Mouse (Mus musculus): Measurements from ENCODE around the gene Tenm2. TPM values are rescaled to one million over a fixed set of nuclear protein-coding genes. Genes with fewer than 3 reads are reported as not detected.

Gene Tenm2
- polyA plus RNA-seq, 1 experiment from 2014 or later: 47.3 TPM

GRCm38 (mm10) chr11:36331408-36332178 lies 904.2 kb downstream of the Tenm2 start:
- H3K27me3 ChIP-seq: no peaks in the 10 kb centered on the region
- no peak overlapping the region for H3K4me2 ChIP-seq (replicated peaks)
- peaks cover 45% of the 10 kb centered on the region for H3K4me1 ChIP-seq (replicated peaks)
- no peak overlapping the region for H3K4me3 ChIP-seq (replicated peaks)
- peak; percentile 73; the same call in 1 of the 2 replicates for ATAC-seq
- no peaks in the 10 kb centered on the region for H3K9me3 ChIP-seq
- no peaks in the 10 kb centered on the region for H3K36me3 ChIP-seq
- 0 out of 2 replicates have a peak overlapping the region, but pooled peaks have one; percentile 8 for H3K27ac ChIP-seq
- no peak overlapping the region for H3K9ac ChIP-seq (replicated peaks)
- 59% methylated on average over 13 of the region's 13 CpGs for WGBS

GRCm38 (mm10) chr11:36327243-36327642 lies 908.5 kb downstream of the Tenm2 start:
- Histone ChIP-seq H3K9me3 (no peaks in the 10 kb centered on the region), H3K4me3 (replicated peaks) (no peak overlapping the region), H3K27ac (no peak overlapping the region), H3K36me3 (no peaks in the 10 kb centered on the region), H3K4me1 (replicated peaks) (peaks cover 40% of the 10 kb centered on the region), H3K4me2 (replicated peaks) (no peak overlapping the region), H3K27me3 (no peaks in the 10 kb centered on the region), H3K9ac (replicated peaks) (no peak overlapping the region)
- 93% methylated on average over 5 of the region's 5 CpGs for WGBS
- no peak for ATAC-seq

GRCm38 (mm10) chr11:36309317-36309716 lies 926.4 kb downstream of the Tenm2 start:
- ATAC-seq: no peak
- no peak overlapping the region for H3K4me2 ChIP-seq (replicated peaks)
- no peaks in the 10 kb centered on the region for H3K36me3 ChIP-seq
- no peak overlapping the region for H3K4me3 ChIP-seq (replicated peaks)
- peaks cover 17% of the 10 kb centered on the region for H3K4me1 ChIP-seq (replicated peaks)
- H3K9me3 ChIP-seq: no peaks in the 10 kb centered on the region
- WGBS: 89% methylated on average over 4 of the region's 4 CpGs
- H3K27ac ChIP-seq: no peak overlapping the region
- H3K9ac ChIP-seq (replicated peaks): no peak overlapping the region
- no peaks in the 10 kb centered on the region for H3K27me3 ChIP-seq

GRCm38 (mm10) chr11:36307276-36307675 lies 928.5 kb downstream of the Tenm2 start:
- no peaks in the 10 kb centered on the region for H3K36me3 ChIP-seq
- H3K27ac ChIP-seq: no peak overlapping the region
- no peaks in the 10 kb centered on the region for H3K27me3 ChIP-seq
- H3K4me2 ChIP-seq (replicated peaks): no peak overlapping the region
- H3K4me3 ChIP-seq (replicated peaks): no peak overlapping the region
- H3K9ac ChIP-seq (replicated peaks): no peak overlapping the region
- 95% methylated on average over 6 of the region's 6 CpGs for WGBS
- H3K9me3 ChIP-seq: no peaks in the 10 kb centered on the region
- peaks cover 18% of the 10 kb centered on the region for H3K4me1 ChIP-seq (replicated peaks)
- ATAC-seq: no peak

- H3K4me2 ChIP-seq (replicated peaks): no peak overlapping the region
- H3K4me3 ChIP-seq (replicated peaks): no peak overlapping the region
- peaks cover 12% of the 10 kb centered on the region for H3K4me1 ChIP-seq (replicated peaks)
- H3K27me3 ChIP-seq: no peaks in the 10 kb centered on the region
- ATAC-seq: no peak
- H3K27ac ChIP-seq: no peak overlapping the region
- no peak overlapping the region for H3K9ac ChIP-seq (replicated peaks)
- no peaks in the 10 kb centered on the region for H3K36me3 ChIP-seq
- WGBS: 93% methylated on average over 10 of the region's 10 CpGs
- no peaks in the 10 kb centered on the region for H3K9me3 ChIP-seq
These were observed 930.3 kb downstream of the Tenm2 start for GRCm38 (mm10) chr11:36305348-36305950.

GRCm38 (mm10) chr11:36302913-36303371 lies 932.8 kb downstream of the Tenm2 start:
- Histone ChIP-seq H3K9ac (replicated peaks) (no peak overlapping the region), H3K27ac (no peak overlapping the region), H3K4me3 (replicated peaks) (no peak overlapping the region), H3K27me3 (no peaks in the 10 kb centered on the region), H3K36me3 (no peaks in the 10 kb centered on the region), H3K4me1 (replicated peaks) (peaks cover 21% of the 10 kb centered on the region), H3K4me2 (replicated peaks) (no peak overlapping the region), H3K9me3 (no peaks in the 10 kb centered on the region)
- ATAC-seq: no peak
- 49% methylated on average over 2 of the region's 2 CpGs for WGBS

- H3K4me3 ChIP-seq (replicated peaks): no peak overlapping the region
- H3K4me2 ChIP-seq (replicated peaks): no peak overlapping the region
- H3K27me3 ChIP-seq: no peaks in the 10 kb centered on the region
- no peaks in the 10 kb centered on the region for H3K36me3 ChIP-seq
- peaks cover 21% of the 10 kb centered on the region for H3K4me1 ChIP-seq (replicated peaks)
- no peak overlapping the region for H3K9ac ChIP-seq (replicated peaks)
- ATAC-seq: no peak
- no peak overlapping the region for H3K27ac ChIP-seq
- no peaks in the 10 kb centered on the region for H3K9me3 ChIP-seq
- 75% methylated on average over 7 of the region's 7 CpGs for WGBS
These were observed 933.7 kb downstream of the Tenm2 start for GRCm38 (mm10) chr11:36302096-36302495.

GRCm38 (mm10) chr11:36296568-36296967 lies 939.2 kb downstream of the Tenm2 start:
- ATAC-seq: no peak
- H3K4me2 ChIP-seq (replicated peaks): no peak overlapping the region
- H3K9me3 ChIP-seq: no peaks in the 10 kb centered on the region
- H3K4me3 ChIP-seq (replicated peaks): no peak overlapping the region
- H3K9ac ChIP-seq (replicated peaks): no peak overlapping the region
- H3K27me3 ChIP-seq: no peaks in the 10 kb centered on the region
- 88% methylated on average over 3 of the region's 3 CpGs for WGBS
- H3K27ac ChIP-seq: no peak overlapping the region
- H3K4me1 ChIP-seq (replicated peaks): peaks cover 14% of the 10 kb centered on the region; the same call in 1 of the 2 replicates
- H3K36me3 ChIP-seq: no peaks in the 10 kb centered on the region

GRCm38 (mm10) chr11:36292206-36292605 lies 943.6 kb downstream of the Tenm2 start:
- Histone ChIP-seq H3K9ac (replicated peaks) (no peak overlapping the region), H3K27me3 (no peaks in the 10 kb centered on the region), H3K4me3 (replicated peaks) (no peak overlapping the region), H3K9me3 (no peaks in the 10 kb centered on the region), H3K27ac (no peak overlapping the region), H3K4me2 (replicated peaks) (no peak overlapping the region), H3K36me3 (no peaks in the 10 kb centered on the region), H3K4me1 (replicated peaks) (0 out of 2 replicates have a peak, but pooled peaks cover 4% of the 10 kb centered on the region)
- WGBS: 51% methylated on average over 6 of the region's 6 CpGs
- no peak for ATAC-seq

- WGBS: 88% methylated on average over 6 of the region's 6 CpGs
These were observed 949.5 kb downstream of the Tenm2 start for GRCm38 (mm10) chr11:36286246-36286645.

GRCm38 (mm10) chr11:36280533-36280932 lies 955.2 kb downstream of the Tenm2 start:
- no peaks in the 10 kb centered on the region for H3K27me3 ChIP-seq
- no peak overlapping the region for H3K4me3 ChIP-seq (replicated peaks)
- H3K9ac ChIP-seq (replicated peaks): no peak overlapping the region
- WGBS: 68% methylated on average over 7 of the region's 7 CpGs
- ATAC-seq: no peak
- H3K9me3 ChIP-seq: no peaks in the 10 kb centered on the region
- no peaks in the 10 kb centered on the region for H3K36me3 ChIP-seq
- H3K27ac ChIP-seq: no peak overlapping the region
- peaks cover 17% of the 10 kb centered on the region for H3K4me1 ChIP-seq (replicated peaks)
- H3K4me2 ChIP-seq (replicated peaks): no peak overlapping the region

More at GRCm38 (mm10) chr11:36286246-36286645, 949.5 kb downstream of the Tenm2 start:
- Histone ChIP-seq H3K27me3 (no peaks in the 10 kb centered on the region), H3K4me3 (replicated peaks) (no peak overlapping the region), H3K4me2 (replicated peaks) (no peak overlapping the region), H3K4me1 (replicated peaks) (no peaks in the 10 kb centered on the region), H3K9ac (replicated peaks) (no peak overlapping the region), H3K9me3 (no peaks in the 10 kb centered on the region), H3K36me3 (no peaks in the 10 kb centered on the region), H3K27ac (no peak overlapping the region)
- no peak for ATAC-seq

GRCm38 (mm10) chr11:36277903-36278215 lies 957.9 kb downstream of the Tenm2 start:
- no peak for ATAC-seq
- Histone ChIP-seq H3K36me3 (peaks cover 4% of the 10 kb centered on the region; the same call in 1 of the 2 replicates), H3K4me1 (replicated peaks) (peaks cover 18% of the 10 kb centered on the region), H3K27me3 (no peaks in the 10 kb centered on the region), H3K9ac (replicated peaks) (no peak overlapping the region), H3K4me3 (replicated peaks) (no peak overlapping the region), H3K4me2 (replicated peaks) (no peak overlapping the region), H3K27ac (no peak overlapping the region), H3K9me3 (no peaks in the 10 kb centered on the region)
- WGBS: 94% methylated on average over 9 of the region's 9 CpGs

Data from midbrain, embryonic 13.5 days (tissue).